Mouse (Mus musculus): ENCODE measurements around the gene Ptges3l. TPM values are rescaled to one million over a fixed set of nuclear protein-coding genes. Genes with fewer than 3 reads are reported as not detected.
"Not testable (repeated sequence)": the region's sequence is repeated elsewhere in the genome, so short reads cannot be mapped to it uniquely, and the experiment has no call there.

Ptges3l gene
- 2.1 and 2.5 TPM in 2 replicates for polyA plus RNA-seq (2016; fragmentation: Nextera tagmentation; extraction: Ambion mirVana)

GRCm38 (mm10) chr11:101424925-101425813, at the start of gene Ptges3l, which contains the start of gene Rundc1:
Ptges3l (minus strand) TSS chr11:101425333.
Rundc1 (plus strand) TSS chr11:101425085.
- Histone ChIP-seq H3K4me3 (replicated peaks) (peak within 1 kb of the TSS; percentile 99), H3K36me3 (replicated peaks) (peaks cover 9% of the 10 kb centered on the region), H3K4me2 (peak within 1 kb of the TSS; percentile 98), H3K9me3 (no peaks in the 10 kb centered on the region), H3K4me1 (peaks cover 30% of the 10 kb centered on the region), H3K27ac (peak within 1 kb of the TSS; percentile 89), H3K27me3 (peaks cover 11% of the 10 kb centered on the region), H3K9ac (peak within 1 kb of the TSS; percentile 88)
- under 1% methylated on average over 81 of the region's 81 CpGs for WGBS
- peak; percentile 93 for ATAC-seq (ENCODE audit: low FRiP score)

GRCm38 (mm10) chr11:101474298-101474697, 49.2 kb upstream of the Ptges3l start:
- Histone ChIP-seq H3K36me3 (replicated peaks) (no peaks in the 10 kb centered on the region), H3K4me1 (peaks cover 49% of the 10 kb centered on the region), H3K27ac (no peak overlapping the region), H3K4me3 (replicated peaks) (no peak overlapping the region), H3K9me3 (no peaks in the 10 kb centered on the region), H3K4me2 (no peak overlapping the region), H3K9ac (no peak overlapping the region), H3K27me3 (no peaks in the 10 kb centered on the region)
- ATAC-seq (ENCODE audit: low FRiP score), result no peak
- 74% methylated on average over 5 of the region's 5 CpGs for WGBS

- 79% methylated on average over 1 of the region's 1 CpGs for WGBS
- not testable (repeated sequence) for ATAC-seq (ENCODE audit: low FRiP score); H3K4me2 ChIP-seq; H3K27ac ChIP-seq; H3K4me3 ChIP-seq (replicated peaks); H3K9ac ChIP-seq; H3K9me3 ChIP-seq; H3K36me3 ChIP-seq (replicated peaks); H3K27me3 ChIP-seq
- H3K4me1 ChIP-seq, result peaks cover 47% of the 10 kb centered on the region
Measured at GRCm38 (mm10) chr11:101473686-101474085, 48.6 kb upstream of the Ptges3l start.

- H3K4me1 ChIP-seq, result peaks cover 42% of the 10 kb centered on the region
- H3K27me3 ChIP-seq, result no peaks in the 10 kb centered on the region
- no peak for ATAC-seq (ENCODE audit: low FRiP score)
- 0 out of 2 replicates have a peak overlapping the region, but pooled peaks have one; percentile 5 for H3K9ac ChIP-seq
- H3K27ac ChIP-seq, result no peak overlapping the region
- 60% methylated on average over 7 of the region's 7 CpGs for WGBS
- no peaks in the 10 kb centered on the region for H3K9me3 ChIP-seq
- no peak overlapping the region for H3K4me3 ChIP-seq (replicated peaks)
- no peak overlapping the region for H3K4me2 ChIP-seq
- no peaks in the 10 kb centered on the region for H3K36me3 ChIP-seq (replicated peaks)
Measured at GRCm38 (mm10) chr11:101472336-101472735, 47.2 kb upstream of the Ptges3l start.

- ATAC-seq (ENCODE audit: low FRiP score), result no peak
- Histone ChIP-seq H3K9ac (0 out of 2 replicates have a peak overlapping the region, but pooled peaks have one; percentile 5), H3K9me3 (no peaks in the 10 kb centered on the region), H3K27me3 (no peaks in the 10 kb centered on the region), H3K27ac (no peak overlapping the region), H3K4me2 (no peak overlapping the region), H3K36me3 (replicated peaks) (no peaks in the 10 kb centered on the region), H3K4me3 (replicated peaks) (no peak overlapping the region), H3K4me1 (peaks cover 42% of the 10 kb centered on the region)
- whole genome bisulfite sequencing, result 75% methylated on average over 3 of the region's 3 CpGs
Measured at GRCm38 (mm10) chr11:101471926-101472325, 46.8 kb upstream of the Ptges3l start.

- Histone ChIP-seq H3K4me3 (replicated peaks) (peak overlapping the region; percentile 23), H3K9ac (peak overlapping the region; percentile 41), H3K4me2 (peak overlapping the region; percentile 42), H3K27ac (no peak overlapping the region; the same call in 1 of the 2 replicates), H3K36me3 (replicated peaks) (no peaks in the 10 kb centered on the region), H3K4me1 (peaks cover 50% of the 10 kb centered on the region), H3K27me3 (0 out of 2 replicates have a peak, but pooled peaks cover 4% of the 10 kb centered on the region), H3K9me3 (no peaks in the 10 kb centered on the region)
- 9% methylated on average over 7 of the region's 7 CpGs for WGBS
- no peak for ATAC-seq (ENCODE audit: low FRiP score)
Measured at GRCm38 (mm10) chr11:101470206-101470605, 45.1 kb upstream of the Ptges3l start.

GRCm38 (mm10) chr11:101469155-101469554, 44.0 kb upstream of the Ptges3l start:
- peaks cover 60% of the 10 kb centered on the region for H3K4me1 ChIP-seq
- H3K36me3 ChIP-seq (replicated peaks), result no peaks in the 10 kb centered on the region
- no peak for ATAC-seq (ENCODE audit: low FRiP score)
- H3K4me3 ChIP-seq (replicated peaks), result peak overlapping the region; percentile 86
- H3K27me3 ChIP-seq, result peaks cover 9% of the 10 kb centered on the region; the same call in 1 of the 2 replicates
- no peak overlapping the region for H3K27ac ChIP-seq
- WGBS, result 68% methylated on average over 4 of the region's 4 CpGs
- peak overlapping the region; percentile 81 for H3K4me2 ChIP-seq
- 0 out of 2 replicates have a peak overlapping the region, but pooled peaks have one; percentile 79 for H3K9ac ChIP-seq
- no peaks in the 10 kb centered on the region for H3K9me3 ChIP-seq

- no peak for ATAC-seq (ENCODE audit: low FRiP score)
- no peaks in the 10 kb centered on the region for H3K9me3 ChIP-seq
- peak overlapping the region; percentile 79 for H3K9ac ChIP-seq
- peak overlapping the region; percentile 81 for H3K4me2 ChIP-seq
- peak overlapping the region; percentile 86 for H3K4me3 ChIP-seq (replicated peaks)
- H3K36me3 ChIP-seq (replicated peaks), result no peaks in the 10 kb centered on the region
- H3K27ac ChIP-seq, result peak overlapping the region; percentile 88
- peaks cover 65% of the 10 kb centered on the region for H3K4me1 ChIP-seq
- 5% methylated on average over 13 of the region's 13 CpGs for WGBS
- peaks cover 9% of the 10 kb centered on the region; the same call in 1 of the 2 replicates for H3K27me3 ChIP-seq
Measured at GRCm38 (mm10) chr11:101468731-101469130, 43.6 kb upstream of the Ptges3l start.

GRCm38 (mm10) chr11:101468263-101468688, 43.1 kb upstream of the Ptges3l start:
- peak; percentile 60 for ATAC-seq (ENCODE audit: low FRiP score)
- no peaks in the 10 kb centered on the region for H3K9me3 ChIP-seq
- H3K4me2 ChIP-seq, result peak overlapping the region; percentile 81
- H3K9ac ChIP-seq, result peak overlapping the region; percentile 79
- H3K4me1 ChIP-seq, result peaks cover 69% of the 10 kb centered on the region
- under 1% methylated on average over 28 of the region's 31 CpGs for WGBS
- no peaks in the 10 kb centered on the region for H3K36me3 ChIP-seq (replicated peaks)
- peaks cover 9% of the 10 kb centered on the region; the same call in 1 of the 2 replicates for H3K27me3 ChIP-seq
- H3K27ac ChIP-seq, result peak overlapping the region; percentile 88
- peak overlapping the region; percentile 86 for H3K4me3 ChIP-seq (replicated peaks)

- H3K4me3 ChIP-seq (replicated peaks), result peak overlapping the region; percentile 86
- H3K9me3 ChIP-seq, result no peaks in the 10 kb centered on the region
- peak overlapping the region; percentile 88 for H3K27ac ChIP-seq
- WGBS, result under 1% methylated on average over 52 of the region's 54 CpGs
- peak overlapping the region; percentile 81 for H3K4me2 ChIP-seq
- peak overlapping the region; percentile 79 for H3K9ac ChIP-seq
- H3K4me1 ChIP-seq, result peaks cover 75% of the 10 kb centered on the region
- no peaks in the 10 kb centered on the region for H3K36me3 ChIP-seq (replicated peaks)
- ATAC-seq (ENCODE audit: low FRiP score), result peak; percentile 68
- peaks cover 9% of the 10 kb centered on the region; the same call in 1 of the 2 replicates for H3K27me3 ChIP-seq
Measured at GRCm38 (mm10) chr11:101467477-101468262, 42.5 kb upstream of the Ptges3l start.

- H3K9me3 ChIP-seq; H3K9ac ChIP-seq; H3K27me3 ChIP-seq; ATAC-seq (ENCODE audit: low FRiP score); H3K27ac ChIP-seq: not testable (repeated sequence)
- Histone ChIP-seq H3K4me2 (peak overlapping the region; percentile 88), H3K36me3 (replicated peaks) (peaks cover 11% of the 10 kb centered on the region), H3K4me1 (peaks cover 75% of the 10 kb centered on the region), H3K4me3 (replicated peaks) (peak overlapping the region; percentile 83)
- 57% methylated on average over 5 of the region's 5 CpGs for WGBS
Measured at GRCm38 (mm10) chr11:101466552-101466950, 41.4 kb upstream of the Ptges3l start.

All from forebrain, embryonic 12.5 days (tissue).